Mouse (Mus musculus): ENCODE measurements around the gene Gm17334. TPM values are rescaled to one million over a fixed set of nuclear protein-coding genes. Genes with fewer than 3 reads are reported as not detected.

Gm17334 gene
- total and polyA plus RNA-seq, 3 experiments, result 0.43 to 1.5 (median 0.45) TPM

GRCm38 (mm10) chr11:53742353-53742752 lies 30.6 kb downstream of the Gm17334 start:
- no peak for DNase-seq

DNA sequence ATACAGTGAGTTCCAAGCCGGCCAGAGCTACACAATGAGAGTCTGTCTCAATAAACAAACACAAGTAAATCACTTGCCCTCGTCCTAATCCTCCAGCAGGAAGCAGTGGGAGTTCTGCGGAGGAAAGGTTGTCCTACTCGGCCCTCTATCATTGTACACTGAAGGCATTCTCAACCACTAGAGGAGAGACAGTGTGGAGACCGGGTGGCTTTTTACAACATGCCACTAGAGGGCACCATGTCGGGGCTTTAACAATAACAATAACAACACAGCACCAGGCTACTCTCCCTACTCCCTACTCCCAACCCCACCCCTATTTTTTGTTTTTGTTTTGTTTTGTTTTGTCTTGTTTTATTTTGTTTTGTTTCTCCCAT lies 35.4 kb downstream of the Gm17334 start:
- peak; percentile 65 for DNase-seq

- peak; percentile 79 for DNase-seq
These were observed 36.0 kb downstream of the Gm17334 start for GRCm38 (mm10) chr11:53736771-53737572.

DNA sequence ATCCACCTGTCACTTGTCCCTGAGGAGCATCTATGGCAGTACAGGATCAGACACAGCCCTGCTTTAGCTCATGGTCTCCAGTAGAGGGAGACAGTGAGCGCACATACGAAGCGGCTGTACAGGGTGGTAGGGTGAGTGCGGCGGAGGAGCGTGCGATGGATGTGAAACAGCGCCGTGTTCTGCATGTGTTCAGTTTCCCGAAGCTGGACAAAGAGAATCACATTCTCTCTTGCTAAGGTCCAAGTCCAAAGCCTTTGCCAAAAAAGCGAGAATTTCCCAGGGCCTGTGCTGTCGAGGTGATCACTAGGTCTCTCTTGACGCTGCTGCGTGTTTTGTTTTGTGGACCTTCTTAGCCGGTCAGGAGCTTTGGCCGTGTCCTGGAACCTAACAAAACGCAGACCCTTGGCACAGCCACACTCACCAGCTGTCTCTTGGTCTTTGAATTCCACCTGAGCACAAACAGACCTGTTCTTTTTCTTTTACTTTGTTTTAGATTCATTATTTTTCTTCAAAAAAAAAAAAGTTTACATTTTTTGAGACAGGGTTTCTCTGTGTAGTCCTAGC lies 37.2 kb downstream of the Gm17334 start:
- DNase-seq, result peak; percentile 72

- DNase-seq, result no peak
These were observed 37.9 kb downstream of the Gm17334 start for GRCm38 (mm10) chr11:53734970-53735681.

DNA sequence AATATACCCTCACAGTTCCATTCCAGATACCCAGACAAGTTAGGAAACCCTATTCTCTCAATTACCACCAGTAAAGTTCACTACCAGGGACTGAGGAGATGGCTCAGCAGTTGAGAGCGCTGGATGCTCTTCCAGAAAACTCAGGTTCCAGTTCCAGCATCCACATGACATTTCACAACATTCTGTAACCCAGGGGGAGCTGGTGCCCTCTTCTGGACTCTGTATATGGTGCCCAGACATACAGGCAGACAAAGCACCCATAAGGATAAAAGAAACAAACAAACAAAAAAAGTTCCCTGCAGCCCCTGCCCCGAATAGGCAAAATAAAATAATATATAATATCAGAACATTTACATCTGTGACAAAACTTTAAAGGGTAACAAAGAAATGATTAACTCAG lies 38.6 kb downstream of the Gm17334 start:
- no peak for DNase-seq

DNA sequence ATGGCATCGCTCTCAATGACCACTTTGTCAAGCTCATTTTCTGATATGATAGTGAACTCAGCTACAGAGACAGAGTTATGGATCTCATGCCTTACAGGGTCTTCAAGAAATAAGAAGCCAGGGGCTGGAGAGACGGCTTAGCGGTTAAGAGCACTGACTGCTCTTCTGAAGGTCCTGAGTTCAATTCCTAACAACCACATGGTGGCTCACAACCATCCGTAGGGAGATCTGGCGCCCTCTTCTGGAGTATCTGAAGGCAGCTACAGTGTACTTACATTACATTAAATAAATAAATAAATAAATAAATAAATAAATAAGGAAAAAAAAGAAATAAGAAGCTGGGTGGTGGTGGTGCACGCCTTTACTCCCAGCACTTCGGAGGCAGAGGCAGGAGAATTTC lies 39.2 kb downstream of the Gm17334 start:
- DNase-seq, result no peak

- DNase-seq, result no peak
These were observed 40.7 kb downstream of the Gm17334 start for GRCm38 (mm10) chr11:53732244-53732643.

DNA sequence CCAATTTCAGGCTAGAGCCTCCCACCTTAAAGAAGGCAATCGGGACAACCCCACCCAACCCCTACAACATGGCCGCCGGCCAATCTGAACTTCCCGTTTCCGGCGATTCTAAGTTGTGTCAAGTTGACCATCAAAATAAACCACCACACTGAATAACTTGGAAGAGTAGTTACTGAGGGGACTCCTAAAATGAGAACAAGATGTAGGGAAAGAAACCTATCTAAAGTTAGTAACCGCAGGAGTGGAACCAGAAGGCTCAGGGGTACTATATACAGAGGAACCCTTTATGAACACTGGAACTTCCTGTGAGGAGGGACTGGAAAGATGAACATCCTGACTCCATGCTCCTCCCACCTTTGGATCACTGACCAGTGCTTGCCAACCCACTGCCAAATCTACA lies 41.5 kb downstream of the Gm17334 start:
- no peak for DNase-seq

Small RNA genes within 50 kb of the gene (microRNA-seq; reads per million reads assigned to microRNA genes)
- 0.41 to 1.3 reads per million in 2 experiments for gene Mir7671

Other genes starting within 250 kb of the Gm17334 start
- 10 to 100 TPM; 23.0 to 29.8 TPM for gene Kif3a, start 205.8 kb downstream of the Gm17334 start, total RNA-seq (2021)
- gene Kif3a, start 205.8 kb downstream of the Gm17334 start, polyA plus RNA-seq (2012; rRNA removed), result 3.1 and 3.6 TPM in 2 replicates
- not detected for gene Il4, start 154.5 kb downstream of the Gm17334 start, total RNA-seq (2021)
- not detected in 2 replicates for gene Il4, start 154.5 kb downstream of the Gm17334 start, polyA plus RNA-seq (2012; rRNA removed)
- gene Il13, start 138.5 kb downstream of the Gm17334 start, total RNA-seq (2021), result not detected
- gene Il13, start 138.5 kb downstream of the Gm17334 start, polyA plus RNA-seq (2012; rRNA removed), result not detected in 2 replicates
- gene Rad50, start 65.9 kb downstream of the Gm17334 start, total RNA-seq (2021), result 10 to 100 TPM; 11.6 to 13.8 TPM
- gene Rad50, start 65.9 kb downstream of the Gm17334 start, polyA plus RNA-seq (2012; rRNA removed), result 2.6 and 3.6 TPM in 2 replicates
- gene Il5, start 52.4 kb downstream of the Gm17334 start, total RNA-seq (2021), result not detected
- gene Il5, start 52.4 kb downstream of the Gm17334 start, polyA plus RNA-seq (2012; rRNA removed), result 0.06 and 0.12 TPM in 2 replicates
- gene Irf1, start 3.2 kb downstream of the Gm17334 start, total RNA-seq (2021), result 10 to 100 TPM; 22.7 to 35.5 TPM
- 43.7 and 59.0 TPM in 2 replicates for gene Irf1, start 3.2 kb downstream of the Gm17334 start, polyA plus RNA-seq (2012; rRNA removed)
- gene Gm12216, start 86.1 kb upstream of the Gm17334 start, total RNA-seq (2021), result 10 to 100 TPM in 1 of 2 experiments, 1 to 10 TPM in 1; 8.4 to 10.8 TPM
- 8.4 and 9.6 TPM in 2 replicates for gene Gm12216, start 86.1 kb upstream of the Gm17334 start, polyA plus RNA-seq (2012; rRNA removed)
- gene Slc22a5, start 118.5 kb upstream of the Gm17334 start, total RNA-seq (2021), result 10 to 100 TPM; 38.8 to 41.9 TPM
- 39.3 TPM in 2 replicates for gene Slc22a5, start 118.5 kb upstream of the Gm17334 start, polyA plus RNA-seq (2012; rRNA removed)
- 1 to 10 TPM; 2.8 to 5.3 TPM for gene Slc22a21, start 207.1 kb upstream of the Gm17334 start, total RNA-seq (2021)
- 3.3 and 3.9 TPM in 2 replicates for gene Slc22a21, start 207.1 kb upstream of the Gm17334 start, polyA plus RNA-seq (2012; rRNA removed)